9 mouse cellular contexts compared by ENCODE assay signal in genomic region chr3:70482521-70482920, GRCm38 (mm10).
DNase-seq lines count a peak whose midpoint lies in the region; ATAC-seq lines count a peak whose summit lies in the region.
"Had no signal": no experiment of that assay in that cellular context is flagged by ENCODE, and none has a peak within 500 bp of the region (broad histone marks: within the 10 kb centered on the region; RNA-seq: fewer than 3 reads in every experiment).

No protein-coding gene starts in this region.

- H3K4me1 ChIP-seq in hindbrain, embryonic 16.5 days (ENCODE audit: control insufficient read depth, insufficient read depth, low read depth, low read length): peaks cover 3% of the 10 kb centered on the region; the same call in 1 of the 2 replicates

- 17% methylated on average over 9 of the region's 9 CpGs for WGBS in hindbrain, embryonic 16.5 days

- H3K27me3 ChIP-seq in hindbrain, embryonic 16.5 days (replicated peaks; ENCODE audit: control insufficient read depth, insufficient read depth, low read length): no peaks in the 10 kb centered on the region

- no peak for DNase-seq in cerebellum, adult 11 months
- peak; percentile 3 for DNase-seq in urinary bladder, postnatal 25 days (ENCODE audit: low spot score)
- no peak for DNase-seq in urinary bladder, postnatal 36 days (ENCODE audit: low spot score in 2 of 2)
- DNase-seq in left cerebral cortex, postnatal 14 days (ENCODE audit: low spot score in 2 of 2): peak; percentile 60 to 69
- DNase-seq in right cerebral cortex, adult 18-20 months: peak; percentile 57
- DNase-seq in adipocyte (ENCODE audit: low spot score): no peak

- no peaks in the 10 kb centered on the region for H3K36me3 ChIP-seq in hindbrain, embryonic 16.5 days (ENCODE audit: control insufficient read depth, insufficient read depth, low read length)

- H3K4me3 ChIP-seq in hindbrain, embryonic 16.5 days (ENCODE audit: low read length): no peak overlapping the region
- H3K4me3 ChIP-seq: erythroblast, embryonic 14.5 days had no signal

- H3K9me3 ChIP-seq in hindbrain, embryonic 16.5 days (ENCODE audit: control insufficient read depth, low read length): no peaks in the 10 kb centered on the region

- H3K27ac ChIP-seq in hindbrain, embryonic 16.5 days (ENCODE audit: low read depth, low read length): no peak overlapping the region

- peak; percentile 76 for ATAC-seq in cerebellum, adult (ENCODE audit: insufficient number of reproducible peaks, low FRiP score, low TSS enrichment)
- ATAC-seq in hindbrain, embryonic 16.5 days: peak; percentile 99

- H3K9ac ChIP-seq in hindbrain, embryonic 16.5 days (ENCODE audit: low read depth, low read length): no peak overlapping the region

- H3K4me2 ChIP-seq in hindbrain, embryonic 16.5 days (ENCODE audit: low read length): peak overlapping the region; percentile 36

- intact Hi-C loops in left cerebral cortex, postnatal 14 days (cut with DNase I): no loop called here

Comparison
In these comparisons a context has a peak if more than half of its experiments do, and no peak if none do; other contexts are left out.
1. DNase-seq: peak in urinary bladder, postnatal 25 days (single experiment), left cerebral cortex, postnatal 14 days (2 of 2) and right cerebral cortex, adult 18-20 months (single experiment); none in cerebellum, adult 11 months (single experiment), urinary bladder, postnatal 36 days (0 of 2) and adipocyte (single experiment).